Mouse (Mus musculus) testis, postnatal 14 days (tissue): Measurements from ENCODE around the gene Pigk.
"Not testable (repeated sequence)": the region's sequence is repeated elsewhere in the genome, so short reads cannot be mapped to it uniquely, and the experiment has no call there.

Source experiments
- DNase-seq: peaks from one replicate; pipeline ENCODE4 v3.0.0; 2021; ENCODE audit warnings: low spot score

The Pigk gene

GRCm38 (mm10) chr3:152767485-152767884 is 53.6 kb downstream of the Pigk start:
- DNase-seq, result no peak

- no peak for DNase-seq
Measured at GRCm38 (mm10) chr3:152770056-152770455, 56.2 kb downstream of the Pigk start.

- no peak for DNase-seq
Measured at GRCm38 (mm10) chr3:152776363-152776762, 62.5 kb downstream of the Pigk start.

- no peak for DNase-seq
Measured at GRCm38 (mm10) chr3:152776872-152777540, 63.1 kb downstream of the Pigk start.

GRCm38 (mm10) chr3:152779819-152780218 is 65.9 kb downstream of the Pigk start:
- DNase-seq, result no peak

GRCm38 (mm10) chr3:152783792-152784191 is 69.9 kb downstream of the Pigk start:
- no peak for DNase-seq

GRCm38 (mm10) chr3:152784353-152784752 is 70.5 kb downstream of the Pigk start:
- not testable (repeated sequence) for DNase-seq

- DNase-seq, result not testable (repeated sequence)
Measured at GRCm38 (mm10) chr3:152788301-152788953, 74.5 kb downstream of the Pigk start.

GRCm38 (mm10) chr3:152792601-152793000 is 78.7 kb downstream of the Pigk start:
- no peak for DNase-seq

GRCm38 (mm10) chr3:152793006-152793405 is 79.1 kb downstream of the Pigk start:
- DNase-seq, result no peak

- no peak for DNase-seq
Measured at GRCm38 (mm10) chr3:152796216-152796615, 82.3 kb downstream of the Pigk start.

GRCm38 (mm10) chr3:152797354-152797753 is 83.5 kb downstream of the Pigk start:
- DNase-seq, result no peak

- DNase-seq, result no peak
Measured at GRCm38 (mm10) chr3:152799738-152800431, 86.0 kb downstream of the Pigk start.

- no peak for DNase-seq
Measured at GRCm38 (mm10) chr3:152813905-152814304, 100.0 kb downstream of the Pigk start.

GRCm38 (mm10) chr3:152815110-152815509 is 101.2 kb downstream of the Pigk start:
- no peak for DNase-seq

- DNase-seq, result no peak
Measured at GRCm38 (mm10) chr3:152820406-152820805, 106.5 kb downstream of the Pigk start.

- peak; percentile 24 for DNase-seq
Measured at GRCm38 (mm10) chr3:152821202-152821601, 107.3 kb downstream of the Pigk start.

- DNase-seq, result no peak
Measured at GRCm38 (mm10) chr3:152831377-152831776, 117.5 kb downstream of the Pigk start.

- no peak for DNase-seq
Measured at GRCm38 (mm10) chr3:152831974-152832373, 118.1 kb downstream of the Pigk start.

- DNase-seq, result no peak
Measured at GRCm38 (mm10) chr3:152832436-152832835, 118.5 kb downstream of the Pigk start.

GRCm38 (mm10) chr3:152837407-152837806 is 123.5 kb downstream of the Pigk start:
- DNase-seq, result no peak

GRCm38 (mm10) chr3:152837938-152838337 is 124.0 kb downstream of the Pigk start:
- no peak for DNase-seq

GRCm38 (mm10) chr3:152841264-152841663 is 127.4 kb downstream of the Pigk start:
- no peak for DNase-seq
